Mouse (Mus musculus) granulocyte monocyte progenitor cell, adult 5-6 weeks (primary cell): Measurements from ENCODE around the gene Kirrel3. TPM values are rescaled to one million over a fixed set of nuclear protein-coding genes. Genes with fewer than 3 reads are reported as not detected.

Source experiments
- ATAC-seq: replicated peaks from 2 replicates; pipeline ENCODE4 v1.8.0; 2016; ENCODE audit warnings: mild to moderate bottlenecking, moderate TSS enrichment, inconsistent platforms; ENCODE audit not compliant: poor library complexity, severe bottlenecking
- total RNA-seq, 2 experiments: library from RNA; stranded (forward) in 1 of 2; stranded (reverse) in 1 of 2; fragments of 200-712, 200-1000 nt in 1 of 2; fragments of >200 nt in 1 of 2; fragmentation: Nextera tagmentation in 1 of 2; gene quantifications; 2 replicates each; pipeline ENCODE4 v1.2.3; 2014 to 2017

The Kirrel3 gene
- total RNA-seq, 2 experiments from 2014 or later: not detected

DNA sequence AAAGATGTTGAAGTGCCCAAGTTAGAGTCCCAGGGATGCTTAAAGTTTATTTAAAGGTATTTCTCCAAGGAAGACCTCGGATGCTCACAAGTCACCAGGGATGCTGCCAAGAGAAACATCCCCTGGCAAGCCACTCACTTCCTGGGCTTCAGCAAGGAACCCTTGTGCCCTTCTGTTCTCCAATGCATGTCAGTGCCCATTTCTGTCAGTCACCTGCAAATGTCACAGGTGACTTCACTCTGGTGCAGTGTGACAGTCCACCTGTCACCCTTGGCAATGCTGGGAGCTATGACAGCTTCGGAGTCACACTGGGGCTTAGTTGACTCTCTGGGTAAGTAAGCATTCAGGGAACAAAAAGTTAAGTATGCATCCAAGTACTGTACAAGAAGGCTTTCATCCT, 12.4 kb downstream of the Kirrel3 start:
- ATAC-seq: no peak

- peak; percentile 89 for ATAC-seq
Measured at GRCm38 (mm10) chr9:34498651-34499050, 13.0 kb downstream of the Kirrel3 start.

- ATAC-seq: no peak
Measured at GRCm38 (mm10) chr9:34507164-34507563, 21.5 kb downstream of the Kirrel3 start.

DNA sequence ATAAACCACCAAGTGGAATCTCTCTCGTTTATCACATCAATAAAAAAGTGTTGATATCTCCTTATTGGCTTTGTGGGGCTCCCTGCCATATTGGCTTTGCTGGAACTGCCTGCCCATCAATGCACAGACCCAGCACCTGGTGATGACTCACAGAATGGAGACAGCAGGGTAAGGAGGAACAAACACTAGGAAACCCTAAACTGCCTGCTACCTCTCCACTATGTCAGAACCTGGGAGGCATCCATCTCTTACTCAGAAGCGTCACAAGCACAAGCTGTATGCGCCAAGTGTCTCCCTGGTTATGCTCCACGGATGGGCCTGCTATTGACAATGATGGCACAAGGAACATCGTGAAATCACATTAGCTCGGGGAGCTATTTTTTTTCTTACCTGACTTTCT, 33.2 kb downstream of the Kirrel3 start:
- ATAC-seq: no peak

GRCm38 (mm10) chr9:34520234-34520950, 34.7 kb downstream of the Kirrel3 start:
- ATAC-seq: no peak

DNA sequence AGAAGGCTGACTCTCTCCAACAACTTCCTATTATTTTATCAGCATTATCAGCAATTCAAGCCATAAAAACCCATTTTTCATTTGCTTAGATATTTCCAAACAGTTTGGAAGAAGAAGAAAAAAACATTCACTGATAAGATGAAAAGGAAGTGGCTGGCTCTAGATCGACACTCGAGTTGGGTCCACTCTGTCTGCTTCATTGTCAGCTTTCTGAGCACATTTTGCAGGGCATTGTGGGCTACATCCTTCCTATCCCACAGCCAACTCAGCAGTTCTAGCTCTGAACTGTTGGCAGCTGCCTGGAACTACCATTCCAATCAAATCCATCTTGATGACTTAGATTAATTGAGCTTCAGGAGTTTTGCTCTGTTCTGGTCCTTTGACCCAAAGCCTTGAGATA, 40.0 kb downstream of the Kirrel3 start:
- no peak for ATAC-seq

GRCm38 (mm10) chr9:34538591-34539335, 53.1 kb downstream of the Kirrel3 start:
- ATAC-seq: no peak

GRCm38 (mm10) chr9:34541908-34542307, 56.2 kb downstream of the Kirrel3 start:
- no peak for ATAC-seq

GRCm38 (mm10) chr9:34555699-34556098, 70.0 kb downstream of the Kirrel3 start:
- ATAC-seq: no peak

DNA sequence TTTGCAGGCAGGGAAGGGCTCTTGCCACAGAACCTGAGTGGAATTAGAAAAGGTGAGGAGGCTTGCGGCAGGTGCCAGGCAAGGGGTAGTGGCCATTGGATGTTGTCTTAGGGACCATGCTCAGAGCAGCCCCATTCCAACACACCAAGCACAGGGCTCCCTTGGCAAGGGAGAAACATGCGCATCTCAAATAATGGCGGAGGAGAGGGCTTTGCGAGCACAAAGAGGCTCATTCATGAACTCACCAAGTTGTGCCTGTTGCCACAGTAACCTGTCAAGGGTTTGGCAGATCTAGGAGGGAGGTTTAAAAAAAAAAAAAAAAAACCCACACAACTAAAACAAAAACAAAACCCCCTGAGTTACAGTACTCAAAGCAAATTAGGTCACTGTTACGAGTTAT, 72.2 kb downstream of the Kirrel3 start:
- no peak for ATAC-seq

DNA sequence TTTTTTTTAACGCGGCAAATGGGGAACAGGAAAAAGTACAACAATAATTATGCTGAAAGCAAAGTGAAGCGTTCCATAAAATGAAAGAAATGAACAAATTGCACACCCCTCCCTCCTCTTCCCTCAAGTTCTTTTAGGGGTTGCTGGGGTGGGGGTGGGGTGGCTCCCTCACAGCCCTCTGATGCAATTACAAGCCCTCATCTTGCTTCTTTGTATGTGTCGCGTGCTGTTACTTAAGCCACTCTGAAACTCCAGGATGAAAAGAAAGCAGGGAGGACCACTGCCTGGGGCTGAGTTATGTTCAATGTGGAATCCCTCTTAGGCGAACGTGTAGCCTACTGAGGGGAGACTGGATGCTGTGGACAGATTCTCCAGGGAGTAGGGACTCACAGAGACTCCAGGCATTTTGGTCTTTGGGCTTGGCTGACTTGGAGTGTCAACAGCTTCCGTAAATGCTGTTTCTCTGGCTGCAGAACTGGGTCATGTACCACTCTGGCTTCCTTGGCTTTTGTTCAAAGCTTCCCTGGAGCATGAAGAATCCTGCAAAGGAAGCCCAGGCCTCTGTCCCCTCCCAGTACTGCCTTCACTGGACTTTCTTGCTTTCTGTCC, 72.7 kb downstream of the Kirrel3 start:
- ATAC-seq: no peak

- ATAC-seq: no peak
Measured at GRCm38 (mm10) chr9:34559102-34559501, 73.4 kb downstream of the Kirrel3 start.

DNA sequence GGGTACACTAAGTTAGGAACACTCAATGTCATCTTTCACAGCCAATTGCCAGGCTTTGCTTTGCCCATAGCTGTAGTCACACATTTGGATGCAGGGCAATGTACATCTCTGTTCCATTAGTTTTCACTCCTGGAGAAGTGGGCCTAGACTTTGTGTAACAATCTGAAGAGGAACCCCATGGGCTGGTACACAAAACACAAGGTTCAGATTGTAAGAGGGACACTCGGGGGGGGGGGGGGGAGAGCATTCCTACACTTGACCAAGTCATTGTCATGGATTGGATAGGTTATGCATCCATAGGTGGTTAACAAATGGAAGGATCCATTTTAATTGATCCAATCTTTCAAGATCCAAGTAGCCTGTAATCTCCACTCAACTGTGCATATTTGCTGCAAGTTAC, 75.6 kb downstream of the Kirrel3 start:
- no peak for ATAC-seq

- ATAC-seq: no peak
Measured at GRCm38 (mm10) chr9:34562437-34563000, 76.8 kb downstream of the Kirrel3 start.

DNA sequence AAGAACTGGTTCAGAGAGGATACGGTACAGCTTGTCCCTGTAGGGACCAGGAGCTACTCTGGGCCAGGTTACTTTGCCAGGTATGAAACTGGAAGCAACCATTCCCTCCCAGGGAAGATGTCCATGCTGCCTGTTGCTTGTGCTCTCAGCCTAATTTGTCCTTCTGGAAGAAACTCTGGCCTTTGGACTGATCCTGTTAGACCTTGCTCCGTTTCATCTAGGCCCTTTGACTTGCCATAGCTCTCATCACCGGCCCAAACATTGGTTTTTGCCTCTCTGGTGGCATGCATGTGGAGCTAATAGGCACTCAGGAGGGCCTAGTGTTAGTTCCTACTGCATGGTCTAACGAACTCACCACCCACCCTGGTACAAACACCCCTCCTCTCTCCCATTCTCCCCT, 88.2 kb downstream of the Kirrel3 start:
- no peak for ATAC-seq

DNA sequence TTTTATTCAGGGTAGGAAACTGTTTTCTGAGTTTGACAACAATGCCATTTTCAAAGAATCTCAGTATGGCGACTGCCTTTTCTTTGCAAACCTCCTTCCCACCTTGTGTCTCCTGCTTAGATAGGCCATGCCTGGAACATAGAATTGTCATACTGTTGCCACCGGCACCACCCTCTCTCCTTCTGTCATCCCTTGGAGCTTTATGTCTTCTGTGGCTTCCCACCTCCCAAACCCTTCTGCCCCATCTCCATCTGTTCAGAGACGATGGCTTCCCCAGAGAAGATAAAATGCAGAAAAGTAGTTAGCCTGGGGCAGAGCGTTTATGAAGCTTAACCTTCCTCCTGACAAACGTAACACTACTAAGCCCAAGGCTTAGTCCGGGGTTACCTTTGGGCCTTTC, 88.9 kb downstream of the Kirrel3 start:
- no peak for ATAC-seq

DNA sequence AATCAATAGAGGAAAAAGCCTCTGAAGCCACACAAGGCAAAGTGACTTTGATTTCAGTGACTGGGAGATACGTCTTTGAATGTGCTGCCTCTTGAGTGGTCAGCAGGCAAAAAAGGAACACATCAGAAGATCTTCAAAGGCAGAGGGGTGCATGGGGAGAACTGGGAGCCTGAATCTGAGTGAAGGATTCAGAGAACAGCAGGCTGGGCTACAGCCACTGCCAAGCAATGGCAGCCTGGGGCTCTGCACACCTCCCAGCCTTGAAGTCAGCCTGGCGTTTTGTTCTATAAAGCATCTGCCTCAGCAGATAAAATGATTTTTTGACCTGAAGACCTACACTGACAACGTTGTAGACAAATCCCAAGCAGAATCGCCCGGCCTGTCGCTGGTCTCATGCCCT, 93.5 kb downstream of the Kirrel3 start:
- no peak for ATAC-seq

DNA sequence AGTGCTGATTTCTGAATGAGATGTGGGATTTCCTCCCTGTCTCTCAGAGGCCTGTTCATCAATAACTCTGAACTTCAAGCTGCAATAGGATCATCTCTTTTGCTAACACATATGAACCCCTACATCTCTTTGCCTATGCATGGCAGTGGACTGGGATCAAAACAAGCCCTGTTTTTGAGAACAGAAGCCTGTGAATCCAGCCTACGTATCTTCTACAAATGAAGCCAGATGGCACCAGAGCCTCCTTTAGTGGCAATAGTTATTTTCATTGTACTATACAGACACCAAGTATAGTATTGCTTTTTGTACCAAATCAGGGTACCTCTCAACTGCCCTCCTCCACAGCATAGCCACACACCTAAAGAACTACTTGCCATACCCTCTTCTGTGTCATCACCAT, 94.4 kb downstream of the Kirrel3 start:
- no peak for ATAC-seq

- ATAC-seq: no peak
Measured at GRCm38 (mm10) chr9:34582496-34582895, 96.8 kb downstream of the Kirrel3 start.

GRCm38 (mm10) chr9:34585487-34585886, 99.8 kb downstream of the Kirrel3 start:
- ATAC-seq: no peak

DNA sequence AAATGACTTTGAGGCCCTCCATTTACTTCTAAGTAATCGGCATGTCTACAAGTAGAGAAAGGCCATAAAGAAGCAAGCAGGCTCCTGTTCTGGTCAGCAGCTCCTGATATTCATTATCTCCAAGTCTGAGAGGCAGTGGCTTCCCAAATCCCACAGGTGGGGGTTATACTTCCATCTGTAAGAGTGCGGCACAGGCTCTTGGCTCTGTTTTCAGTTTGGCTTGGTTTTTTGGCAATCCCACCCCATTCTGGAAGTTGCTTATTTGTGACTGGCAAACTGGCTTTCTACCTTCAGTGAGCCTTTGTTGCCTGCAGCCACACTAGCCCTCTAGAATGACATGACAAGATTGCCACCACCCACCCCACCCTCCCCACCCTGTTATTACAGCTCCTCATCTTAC, 100.4 kb downstream of the Kirrel3 start:
- no peak for ATAC-seq
